Mouse (Mus musculus): ENCODE data around the gene Anks1b.

The Anks1b gene

DNA sequence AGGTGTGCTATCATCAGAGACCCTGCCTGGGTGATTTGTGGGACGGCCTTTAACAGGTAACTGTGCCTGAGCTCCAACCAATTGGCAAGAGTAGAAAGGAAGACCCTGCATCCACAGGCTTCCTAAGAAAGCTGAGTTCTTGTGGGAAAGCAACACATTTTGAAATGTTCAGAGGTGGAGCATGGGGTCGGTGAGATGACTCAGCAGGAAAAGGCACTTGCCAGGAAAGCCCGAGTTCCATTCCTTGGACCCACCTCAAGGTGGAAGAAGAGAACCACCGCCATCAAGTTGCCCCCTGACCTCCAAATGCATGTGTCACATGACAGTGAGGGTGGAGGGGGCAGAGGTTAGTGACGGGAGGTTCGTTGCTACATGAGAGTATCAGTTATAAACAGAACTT, 1101.2 kb downstream of the Anks1b start:
- no peak for DNase-seq

- DNase-seq = no peak
Observed at GRCm38 (mm10) chr10:90981811-90982210, 1108.5 kb downstream of the Anks1b start.

DNA sequence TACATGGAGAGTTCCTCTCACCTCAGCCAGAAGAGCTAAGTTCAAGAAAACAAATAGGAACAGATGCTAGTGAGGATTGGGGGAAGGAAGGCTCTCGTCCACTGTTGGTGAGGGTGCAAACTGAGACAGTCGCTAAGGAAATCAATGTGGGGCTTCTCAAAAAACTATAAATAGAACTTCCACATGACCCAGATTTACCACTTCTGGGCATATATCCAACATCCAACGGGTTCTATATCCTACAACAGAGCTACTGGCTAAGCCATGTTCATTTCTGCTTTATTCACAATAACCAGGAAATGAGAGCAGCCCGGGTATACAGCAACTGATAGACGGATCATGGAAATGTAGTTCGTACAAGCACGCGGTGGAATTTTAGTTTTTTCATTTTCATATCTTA, 1109.7 kb downstream of the Anks1b start:
- no peak for DNase-seq

DNA sequence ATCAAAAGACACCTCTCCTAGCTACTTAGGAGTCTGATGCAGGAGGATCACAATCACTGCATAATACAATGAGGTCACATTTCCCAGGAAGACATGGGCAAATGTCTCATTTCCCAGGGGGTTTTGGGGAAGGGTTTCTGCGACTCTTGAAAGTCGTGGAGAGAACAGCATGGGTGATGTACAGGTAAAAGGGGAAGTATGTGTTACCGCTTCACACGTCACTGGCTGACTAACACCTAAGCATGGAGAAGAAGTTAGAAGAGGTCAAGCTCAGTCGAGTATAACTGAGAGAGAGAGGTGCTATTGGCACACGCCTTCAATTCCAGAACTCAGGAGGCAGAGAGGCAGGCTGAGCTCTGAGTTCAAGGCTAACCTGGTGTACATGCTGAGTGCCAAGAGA, 1117.0 kb downstream of the Anks1b start:
- DNase-seq = no peak

GRCm38 (mm10) chr10:90992237-90992636, 1118.9 kb downstream of the Anks1b start:
- no peak for DNase-seq

GRCm38 (mm10) chr10:90993869-90994268, 1120.6 kb downstream of the Anks1b start:
- no peak for DNase-seq

GRCm38 (mm10) chr10:90999899-91000298, 1126.6 kb downstream of the Anks1b start:
- DNase-seq = no peak

DNA sequence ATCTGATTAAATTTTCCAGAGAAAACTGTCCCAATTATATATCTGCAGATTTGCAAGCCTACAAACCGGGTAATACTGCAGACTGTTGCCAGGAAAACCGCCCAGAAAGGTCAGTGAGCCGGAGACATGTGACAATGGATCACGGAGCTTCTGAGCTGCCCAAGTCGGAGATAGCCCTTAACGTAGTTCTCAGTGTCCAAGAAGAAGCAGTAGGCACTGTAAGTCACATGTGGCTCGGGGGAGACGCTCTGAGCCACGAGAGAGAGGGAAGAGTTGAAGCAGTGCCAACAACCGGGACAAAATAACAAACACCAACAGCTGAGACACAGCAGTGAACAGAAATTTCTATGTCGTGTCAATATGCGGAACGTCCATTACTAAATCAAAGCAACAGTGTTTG, 1128.1 kb downstream of the Anks1b start:
- peak; percentile 11 for DNase-seq

- no peak for DNase-seq
Observed at GRCm38 (mm10) chr10:91005858-91006538, 1132.7 kb downstream of the Anks1b start.
